Mouse (Mus musculus) mouse trophoblast stem cell (cell line): ENCODE measurements around the gene Srms.

Experiments used
- in situ Hi-C, 2 experiments: fragments of 300-500 bp; cut with MseI, MboI; formaldehyde crosslinking; loops; 2 replicates in 1 of 2; 3 replicates in 1 of 2; pipeline ENCODE4 v1.15.1; 2025

The Srms gene

DNA sequence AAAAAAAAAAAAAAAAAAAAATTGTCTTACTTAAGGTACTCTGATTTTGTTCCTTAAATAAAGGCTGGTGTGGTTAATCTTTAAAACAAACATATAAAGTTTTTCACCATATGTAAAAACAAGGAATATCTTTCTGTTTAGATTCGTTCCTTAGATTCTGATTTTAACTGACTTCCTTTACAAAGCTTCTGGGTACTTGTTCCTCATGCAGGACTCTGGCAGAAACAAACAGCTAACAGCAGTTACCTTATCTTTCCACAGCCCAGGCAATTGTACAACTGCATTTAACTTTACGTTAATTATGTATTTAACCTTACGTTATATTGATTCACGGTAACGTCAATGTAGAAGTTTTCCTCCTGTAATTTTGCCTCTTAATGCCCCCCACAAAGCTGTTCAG is 46.5 kb downstream of the Srms start:
- in situ Hi-C loops, result no loop called here

DNA sequence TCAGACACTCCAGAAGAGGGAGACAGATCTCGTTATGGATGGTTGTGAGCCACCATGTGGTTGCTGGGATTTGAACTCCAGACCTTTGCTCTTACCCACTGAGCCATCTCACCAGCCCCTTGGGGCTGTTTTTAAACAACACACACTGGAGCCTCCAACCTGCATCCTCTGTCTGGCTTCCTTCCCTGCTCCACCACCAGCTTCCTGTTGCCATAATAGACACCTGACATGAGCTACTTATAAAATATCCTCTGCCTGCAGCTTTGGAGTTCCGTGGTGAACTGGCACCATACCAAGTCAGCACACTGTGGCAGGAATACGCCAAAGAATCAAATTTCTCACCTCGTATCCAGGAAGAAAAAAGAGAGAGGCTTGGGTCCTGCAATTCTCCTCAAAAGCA is 52.2 kb downstream of the Srms start:
- in situ Hi-C loops, result no loop called here

DNA sequence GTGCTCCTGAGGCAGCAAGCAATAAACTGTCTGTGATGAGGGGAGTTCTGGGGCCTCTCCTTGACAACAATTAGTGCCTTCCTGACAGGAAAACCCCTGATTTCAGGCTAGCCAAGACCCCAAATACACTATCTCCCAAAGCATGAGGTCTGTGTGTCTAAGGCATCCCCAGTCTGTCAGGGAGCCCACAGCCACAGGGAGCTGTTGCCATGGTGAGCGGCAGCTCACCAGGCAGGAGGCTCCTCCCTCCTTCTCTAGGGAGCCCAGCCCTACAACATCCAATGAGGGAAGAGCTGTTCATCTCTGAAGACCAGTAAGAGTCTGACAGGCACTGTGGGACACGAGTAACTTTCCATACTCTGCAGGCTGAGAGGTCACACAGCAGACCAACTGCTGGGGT is 53.2 kb downstream of the Srms start:
- in situ Hi-C loops, result no loop called here

DNA sequence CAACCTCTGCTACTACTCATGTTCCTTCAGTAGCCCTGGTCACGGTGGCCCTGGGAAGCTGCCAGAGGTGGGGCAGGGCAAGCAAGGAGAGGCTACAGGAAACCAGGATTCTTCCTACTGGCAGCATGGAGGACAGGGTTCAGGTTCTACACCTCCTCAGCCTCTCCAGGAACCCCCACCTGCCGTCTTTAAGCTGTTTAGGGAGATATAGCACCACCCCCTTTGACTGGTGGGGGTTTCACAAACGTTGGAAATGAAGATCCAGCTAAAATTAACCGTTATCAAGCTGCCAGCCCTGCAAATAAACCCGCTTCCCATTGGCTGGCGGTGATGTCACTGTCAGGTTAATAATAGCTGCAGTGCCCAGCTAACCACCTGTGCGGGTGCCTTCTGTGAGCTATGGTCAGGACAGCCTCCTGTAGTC is 53.9 kb downstream of the Srms start:
- in situ Hi-C loops, result no loop called here

DNA sequence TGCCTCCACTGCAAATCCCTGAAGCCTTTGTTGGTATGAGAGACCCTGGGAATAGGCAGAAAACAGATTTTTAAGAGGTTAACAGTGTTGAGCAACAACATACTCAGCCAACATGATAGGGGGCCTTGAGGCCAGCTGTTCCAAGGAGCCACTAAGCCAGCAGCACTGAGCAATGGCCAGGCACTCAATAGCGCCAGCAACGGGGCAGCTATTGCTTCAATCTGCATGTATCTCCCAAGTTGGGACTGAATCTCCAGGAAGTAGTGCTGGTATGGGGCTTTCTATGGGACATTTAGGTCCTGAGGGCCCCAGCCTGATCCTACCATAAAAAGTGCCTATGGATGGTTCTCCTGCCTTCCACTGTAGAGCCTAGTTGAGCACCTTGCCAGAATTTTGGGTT is 54.5 kb downstream of the Srms start:
- in situ Hi-C loops, result no loop called here

DNA sequence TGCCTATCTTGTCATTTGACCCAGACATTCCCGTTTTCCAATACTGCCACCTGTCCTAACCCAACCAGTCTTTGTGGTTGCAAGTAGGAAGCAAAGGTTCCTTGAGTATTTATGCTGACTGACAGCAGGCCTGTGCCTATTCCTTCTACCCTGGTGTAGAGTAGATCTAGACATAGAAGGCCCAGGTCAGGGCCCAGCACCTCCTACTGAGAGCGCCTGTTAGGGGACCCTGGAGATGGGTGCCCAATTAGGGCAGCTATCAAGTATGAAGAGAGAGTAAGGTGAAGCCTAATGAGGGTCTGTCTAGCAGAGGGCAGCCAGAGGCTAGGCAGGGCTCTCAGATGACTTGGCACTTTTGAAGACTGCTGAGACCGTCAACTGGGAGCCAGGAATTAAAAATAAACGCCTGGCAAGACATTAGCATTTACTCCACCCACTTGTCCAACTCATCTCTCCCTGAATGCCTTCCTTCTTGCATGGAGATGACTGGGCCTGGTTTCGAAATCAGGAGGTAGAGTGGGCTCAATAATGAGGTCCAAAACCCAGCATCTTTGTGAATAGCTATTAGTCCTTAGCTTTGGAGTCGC is 55.2 kb downstream of the Srms start:
- in situ Hi-C loops, result no loop called here

DNA sequence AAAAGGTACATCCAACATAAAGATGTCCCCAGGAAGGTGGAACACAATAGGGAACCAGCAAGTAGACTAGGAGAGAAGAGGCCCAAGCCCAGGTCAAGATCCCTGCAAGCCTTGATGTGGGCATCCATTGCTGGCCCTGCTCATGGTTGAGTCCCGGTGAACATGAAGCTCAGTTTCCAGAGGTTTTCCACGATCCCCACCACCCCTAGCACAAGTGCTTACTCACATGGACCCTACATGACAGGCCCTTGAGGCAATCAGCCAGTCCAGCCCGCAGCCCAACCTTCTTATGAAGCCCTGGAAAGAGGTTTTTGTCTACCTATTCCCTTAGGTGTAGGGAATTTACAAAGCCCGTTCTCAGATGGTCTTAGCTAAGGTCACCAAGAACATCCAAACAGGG is 55.8 kb downstream of the Srms start:
- in situ Hi-C loops, result no loop called here

DNA sequence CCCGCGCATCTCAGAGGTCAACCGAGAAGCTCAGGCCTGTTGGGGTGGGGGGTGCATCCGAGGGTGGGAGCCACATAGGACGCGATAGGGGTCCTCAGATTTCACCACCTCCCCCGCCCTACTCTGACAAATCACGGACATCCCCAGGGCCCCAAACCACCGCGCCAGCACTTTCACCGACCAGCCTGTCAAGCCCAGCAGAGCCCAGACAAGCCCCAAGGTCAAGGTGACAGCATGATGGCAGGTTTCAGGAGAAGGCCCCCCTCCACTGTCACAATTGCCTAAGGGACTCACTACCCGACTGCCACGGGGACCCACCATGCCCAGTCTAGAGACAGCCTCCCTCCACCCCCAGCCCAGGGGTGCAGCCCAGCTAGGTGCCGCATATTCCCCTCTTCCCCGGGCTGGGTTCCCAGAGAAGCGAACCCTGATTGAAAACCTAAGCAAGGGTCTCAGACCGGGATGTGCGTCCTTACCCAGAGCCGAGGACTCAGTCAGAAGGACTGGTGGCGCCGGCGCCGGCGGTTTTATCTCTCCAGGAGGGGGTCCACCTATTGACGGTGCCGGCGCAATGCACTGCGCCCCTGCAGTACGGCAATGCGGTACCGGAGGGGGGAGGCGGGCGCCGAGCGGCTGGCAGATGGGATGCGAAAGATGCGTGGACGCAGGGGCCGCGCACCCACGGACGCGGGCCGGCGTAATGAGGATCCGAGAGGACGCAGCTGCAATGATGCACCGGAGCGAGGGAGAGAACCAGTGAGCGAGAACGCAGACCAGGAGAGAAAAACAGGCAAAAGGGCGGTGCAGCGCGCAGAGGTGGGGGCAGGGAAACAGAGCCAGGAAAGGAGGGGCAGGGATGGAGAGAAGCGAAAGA is 56.5 kb downstream of the Srms start, which contains the start of gene Eef1a2:
Eef1a2 (minus strand) TSS at position 767 of the 874 bp plus-strand sequence.
- in situ Hi-C loops, result no loop called here

DNA sequence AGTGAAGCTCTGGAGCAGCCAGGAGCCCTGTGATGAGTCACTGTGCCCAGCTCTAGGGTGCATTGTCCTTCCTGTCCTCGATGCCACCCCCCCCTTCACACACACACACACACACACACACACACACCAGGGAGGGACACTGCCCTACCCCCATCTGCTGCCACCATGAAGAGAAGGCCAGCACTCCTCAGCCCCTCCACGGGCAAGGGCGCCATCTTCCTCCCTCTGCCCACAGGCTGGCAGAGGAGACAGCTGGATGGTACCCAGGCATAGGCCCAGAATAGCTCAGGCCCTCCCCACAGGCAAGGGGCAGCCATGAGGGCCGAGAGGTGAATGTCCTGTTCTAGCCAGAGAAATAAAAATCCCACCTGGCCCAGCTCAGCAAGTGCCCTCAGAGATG is 57.2 kb downstream of the Srms start:
- in situ Hi-C loops, result no loop called here
